Mouse (Mus musculus) CD4-positive, CD25-positive, alpha-beta regulatory T cell, adult 4 months (primary cell): ENCODE measurements around the gene Tctex1d2. TPM values are rescaled to one million over a fixed set of nuclear protein-coding genes. Genes with fewer than 3 reads are reported as not detected.

Experiments
- ATAC-seq: one replicate; pipeline ENCODE4 v1.8.0; 2017
- polyA plus RNA-seq, 2 experiments: library from polyadenylated mRNA; unstranded; fragments of 100-300 nt; shearing (Covaris generic); gene quantifications; one replicate each; pipeline ENCODE4 v1.2.1; 2017

The Tctex1d2 gene
- polyA plus RNA-seq, result 1 to 10 TPM; 4.3 to 7.4 TPM

DNA sequence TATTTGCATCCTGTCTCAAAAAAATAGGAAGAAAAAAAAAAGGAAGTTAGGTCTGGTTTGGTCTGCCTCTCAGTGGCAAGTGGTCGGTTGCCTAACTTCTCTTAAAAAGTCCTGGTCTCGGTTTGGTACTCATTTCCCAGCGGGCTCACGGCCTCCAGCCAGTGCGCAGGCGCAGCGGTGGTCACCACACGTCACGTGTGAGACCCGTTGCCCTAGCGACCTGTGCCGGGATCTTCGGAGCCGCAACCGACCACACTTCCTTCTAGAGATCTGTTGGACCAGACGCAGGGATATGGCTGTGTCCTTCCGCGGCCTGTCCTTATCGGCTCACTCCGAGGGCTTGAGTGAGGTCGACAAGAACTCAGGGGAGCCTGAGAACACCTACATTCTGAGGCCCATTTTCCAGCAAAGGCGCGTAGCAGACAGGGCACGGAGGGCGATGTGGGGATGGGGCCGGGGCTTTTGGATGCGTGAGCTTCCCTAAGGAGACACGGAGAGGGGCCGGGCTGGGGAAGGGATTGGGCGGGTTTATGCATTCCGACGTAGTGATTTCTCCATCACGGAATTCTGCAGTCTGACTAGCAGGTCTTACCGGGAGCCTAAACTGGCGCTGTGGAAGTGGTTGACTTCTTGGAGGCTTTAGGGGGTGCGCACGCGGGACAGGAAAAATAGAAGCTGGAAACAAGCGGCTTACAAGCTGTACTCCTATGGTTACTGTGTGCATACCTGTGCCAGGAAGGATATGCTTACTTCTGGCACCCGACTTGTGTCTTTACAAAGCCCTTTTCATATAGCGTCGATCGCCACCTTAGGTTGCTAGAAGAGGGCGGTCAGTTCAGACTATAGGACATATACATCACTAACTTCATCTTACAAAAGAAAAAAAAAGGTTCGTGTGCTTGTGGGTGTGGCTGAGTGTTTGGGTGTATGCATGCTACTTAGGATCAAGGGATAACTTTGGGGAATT is at the start of gene Tctex1d2:
Gene Tctex1d2, plus strand, starts transcription at position 186 of the 967 bp plus-strand sequence.
- peak; percentile 97 for ATAC-seq

DNA sequence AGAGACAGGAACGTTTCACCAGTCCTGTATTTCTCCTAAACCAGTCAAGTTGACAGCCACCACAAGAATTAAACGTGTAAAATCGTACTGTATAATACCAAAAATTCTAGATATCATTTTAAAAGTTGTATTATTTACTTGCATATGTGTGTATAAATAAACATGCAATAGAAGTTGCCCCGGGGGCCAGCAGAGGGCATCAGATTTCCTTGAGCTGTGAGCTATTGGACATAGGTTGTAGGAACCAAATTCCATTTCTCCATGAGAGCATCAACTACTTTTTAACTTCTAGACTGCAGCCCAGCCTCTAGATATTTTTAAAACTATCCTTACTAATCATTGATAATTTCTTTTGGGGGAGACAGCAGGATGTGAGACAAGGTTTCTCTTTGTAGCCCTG is 48.2 kb upstream of the Tctex1d2 start:
- ATAC-seq, result no peak

GRCm38 (mm10) chr16:32379575-32379974 is 39.9 kb upstream of the Tctex1d2 start:
- peak; percentile 57 for ATAC-seq

GRCm38 (mm10) chr16:32382901-32383300 is 36.6 kb upstream of the Tctex1d2 start:
- no peak for ATAC-seq

GRCm38 (mm10) chr16:32384885-32385284 is 34.6 kb upstream of the Tctex1d2 start:
- no peak for ATAC-seq

DNA sequence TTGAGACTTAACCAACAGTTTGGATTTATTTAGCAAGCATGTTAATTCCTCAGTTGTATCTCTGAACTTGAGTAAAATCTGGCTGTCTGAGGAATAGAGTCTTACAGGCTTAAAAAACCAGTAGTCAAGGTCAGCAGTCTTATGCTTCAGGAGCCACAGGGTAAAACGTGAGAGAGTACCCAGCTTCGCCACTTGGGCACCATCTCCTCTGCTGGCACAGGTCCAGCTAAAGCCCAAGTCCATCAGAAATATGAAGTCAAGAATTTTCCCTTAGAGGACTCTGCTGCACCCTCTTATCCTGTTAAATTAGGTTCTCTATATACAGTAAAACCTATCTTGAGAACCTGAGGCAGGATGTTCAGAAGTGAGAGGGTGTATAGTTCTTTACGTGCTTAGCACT is 32.7 kb upstream of the Tctex1d2 start:
- ATAC-seq, result no peak

GRCm38 (mm10) chr16:32389049-32389448 is 30.5 kb upstream of the Tctex1d2 start:
- no peak for ATAC-seq

- ATAC-seq, result no peak
Measured at GRCm38 (mm10) chr16:32389841-32390240, 29.7 kb upstream of the Tctex1d2 start.

DNA sequence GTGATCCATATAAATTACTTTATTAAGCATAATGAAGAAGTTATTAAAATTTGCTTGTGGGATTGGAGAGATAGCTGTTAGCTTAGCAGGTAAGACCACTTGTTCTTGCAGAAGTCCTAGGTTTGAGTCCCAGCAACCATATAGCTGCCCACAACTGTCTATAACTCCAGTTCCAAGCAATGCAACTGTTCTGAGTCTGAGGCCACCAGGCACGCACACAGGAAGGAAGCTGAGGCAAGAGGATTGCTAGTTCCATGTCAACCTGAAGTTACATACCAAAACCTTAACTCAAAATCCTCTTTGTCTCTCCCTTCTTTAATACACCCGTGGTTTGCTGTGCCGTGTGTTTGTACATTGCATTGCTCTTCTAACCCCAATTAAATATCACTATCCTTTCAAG is 28.6 kb upstream of the Tctex1d2 start:
- ATAC-seq, result no peak

DNA sequence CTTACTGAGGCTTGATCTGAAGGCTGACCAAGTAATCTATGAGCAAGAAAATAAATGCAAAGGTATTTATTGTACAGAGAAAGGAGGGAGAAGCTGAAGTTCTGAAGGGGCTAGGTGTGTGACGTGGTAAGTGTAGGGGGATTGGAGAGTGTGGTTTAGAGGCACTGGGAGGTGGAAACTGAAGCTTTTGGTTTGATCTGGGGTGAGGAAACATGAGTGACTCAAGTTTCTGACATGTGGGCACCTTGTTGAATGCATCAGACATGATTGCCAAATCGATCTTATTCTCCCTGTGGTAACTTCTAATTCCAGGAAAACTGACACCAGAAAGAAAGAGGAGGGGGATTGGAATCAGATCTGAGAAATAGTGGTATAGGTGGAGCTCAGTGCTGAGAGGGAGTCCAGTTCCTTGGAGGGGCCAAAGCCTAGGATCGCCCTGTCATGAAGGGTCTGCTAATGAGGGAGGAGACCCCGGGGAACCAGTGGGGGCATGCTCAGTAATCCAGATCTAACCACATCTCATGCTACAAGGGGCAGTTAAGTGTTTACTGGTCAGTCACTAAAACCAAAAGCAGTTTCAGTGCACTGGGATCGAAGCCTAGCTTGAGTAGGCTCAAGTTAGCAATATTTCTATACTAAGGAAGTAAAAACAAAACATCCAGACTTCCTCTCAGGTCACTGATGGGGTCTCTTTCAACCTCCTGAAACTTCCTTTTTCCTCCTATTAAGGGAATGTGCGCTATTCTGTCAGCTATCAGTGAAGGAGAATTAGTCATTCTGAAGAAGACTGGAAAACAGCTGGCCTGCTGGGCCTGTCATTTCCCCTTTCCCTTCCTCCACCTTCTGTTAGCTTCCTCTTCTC is 23.6 kb upstream of the Tctex1d2 start:
- no peak for ATAC-seq

DNA sequence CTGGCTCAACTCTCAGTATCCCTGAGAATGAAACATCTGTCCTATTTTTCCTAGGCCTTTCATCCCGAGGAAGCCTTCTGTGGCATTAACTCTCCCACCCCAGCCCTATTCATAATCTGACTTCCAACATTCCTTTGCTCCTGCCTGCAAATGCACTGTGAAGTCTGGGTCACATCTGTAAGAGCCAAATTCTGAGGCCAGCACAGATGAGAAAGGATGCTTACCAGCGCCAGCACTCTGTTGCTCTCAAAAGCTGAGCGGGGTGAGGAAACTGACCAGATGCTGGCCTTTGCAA is 23.0 kb upstream of the Tctex1d2 start:
- no peak for ATAC-seq

GRCm38 (mm10) chr16:32398206-32398605 is 21.3 kb upstream of the Tctex1d2 start:
- no peak for ATAC-seq

- ATAC-seq, result no peak
Measured at GRCm38 (mm10) chr16:32400267-32400666, 19.2 kb upstream of the Tctex1d2 start, which contains the start of gene Tm4sf19. TSS of gene Tm4sf19 (plus strand) at chr16:32400506.

- no peak for ATAC-seq
Measured at GRCm38 (mm10) chr16:32401335-32401965, 18.1 kb upstream of the Tctex1d2 start.

DNA sequence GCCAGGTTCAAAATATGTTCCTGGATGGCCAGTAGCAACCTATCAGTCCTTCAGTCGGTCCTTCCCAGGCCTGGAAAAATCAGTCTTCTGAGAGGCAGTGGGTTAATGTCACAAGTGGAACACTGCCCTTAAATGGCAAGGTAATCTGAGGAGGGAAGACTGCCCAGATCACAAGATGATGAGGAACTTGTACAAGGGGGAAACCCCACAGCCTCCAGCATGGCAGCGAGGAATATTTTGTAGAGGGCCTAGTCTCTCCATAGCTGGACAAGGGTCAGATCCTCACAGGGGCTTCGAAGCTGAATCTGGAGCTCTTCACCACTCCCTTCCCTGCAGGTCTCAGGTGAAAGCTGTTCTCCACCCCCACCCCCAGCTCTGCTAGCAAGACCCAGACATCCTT is 16.7 kb upstream of the Tctex1d2 start:
- no peak for ATAC-seq

GRCm38 (mm10) chr16:32405716-32406115 is 13.8 kb upstream of the Tctex1d2 start:
- ATAC-seq, result no peak

GRCm38 (mm10) chr16:32406671-32407070 is 12.8 kb upstream of the Tctex1d2 start:
- ATAC-seq, result no peak

- no peak for ATAC-seq
Measured at GRCm38 (mm10) chr16:32407730-32408129, 11.8 kb upstream of the Tctex1d2 start.

DNA sequence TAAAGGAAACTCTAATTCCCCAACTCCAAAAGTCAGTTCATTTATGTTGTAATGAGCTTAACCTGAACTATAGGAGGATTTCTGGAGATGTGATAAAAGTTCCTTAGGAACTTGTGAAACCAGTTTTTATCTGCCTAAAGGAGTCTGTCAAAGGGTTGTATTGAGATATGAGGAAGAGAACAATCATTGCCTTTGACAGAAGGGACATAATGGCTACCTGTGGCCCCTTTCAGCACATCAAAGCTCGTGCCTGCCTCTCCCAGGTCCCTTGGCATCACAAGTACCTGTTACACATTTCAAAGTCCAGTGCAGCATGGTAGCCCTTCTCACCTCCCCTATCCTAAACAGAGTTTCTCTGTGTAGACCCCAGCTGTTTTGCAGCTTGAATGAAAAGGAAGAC is 2.0 kb upstream of the Tctex1d2 start:
- no peak for ATAC-seq

GRCm38 (mm10) chr16:32427506-32427905 is 8.0 kb downstream of the Tctex1d2 start:
- ATAC-seq, result no peak

DNA sequence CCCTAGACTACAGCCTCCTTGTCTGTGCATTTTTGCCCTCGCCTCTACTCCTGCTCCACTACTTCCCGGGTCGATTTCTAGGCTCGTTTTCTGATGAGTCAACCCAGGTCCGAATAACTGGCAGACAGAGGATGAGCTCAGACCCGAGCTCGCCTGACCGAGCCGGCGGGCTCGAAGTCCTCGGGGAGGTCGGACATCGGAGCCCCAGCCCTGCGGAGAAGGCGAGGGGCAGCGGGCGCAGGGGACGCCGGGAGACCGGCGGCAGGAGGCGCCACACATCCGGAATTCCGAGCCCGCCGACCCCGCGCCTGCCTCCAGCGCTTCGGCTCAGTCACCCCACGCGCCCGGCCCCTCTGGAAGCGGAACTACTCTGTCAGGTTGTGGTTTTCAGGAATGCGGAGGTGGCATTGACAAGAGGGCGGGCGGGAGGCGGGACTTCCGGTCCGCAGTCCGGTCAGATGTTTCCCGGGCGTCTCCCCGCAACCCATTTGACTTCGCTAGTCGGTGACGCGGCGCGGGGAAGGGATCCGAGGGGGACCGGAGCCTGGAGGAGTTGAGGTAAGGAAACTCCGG is 11.1 kb downstream of the Tctex1d2 start, which contains the start of gene Pcyt1a:
Gene Pcyt1a, plus strand, starts transcription at position 448 of the 573 bp plus-strand sequence.
- peak; percentile 82 for ATAC-seq

GRCm38 (mm10) chr16:32431047-32431591 is 11.6 kb downstream of the Tctex1d2 start:
- ATAC-seq, result peak; percentile 57
